Mouse (Mus musculus) heart, postnatal 0 days (tissue): ENCODE data around the gene Sept10.

ENCODE experiments used
- CTCF ChIP-seq: IDR thresholded peaks from 2 replicates; pipeline ENCODE4 v1.5.1; 2016; ENCODE audit warnings: antibody characterized with exemption, control low read depth, low read depth
- EP300 ChIP-seq: IDR thresholded peaks from 2 replicates; pipeline ENCODE4 v1.6.1; 2016; ENCODE audit warnings: antibody characterized with exemption, low read depth

DNA sequence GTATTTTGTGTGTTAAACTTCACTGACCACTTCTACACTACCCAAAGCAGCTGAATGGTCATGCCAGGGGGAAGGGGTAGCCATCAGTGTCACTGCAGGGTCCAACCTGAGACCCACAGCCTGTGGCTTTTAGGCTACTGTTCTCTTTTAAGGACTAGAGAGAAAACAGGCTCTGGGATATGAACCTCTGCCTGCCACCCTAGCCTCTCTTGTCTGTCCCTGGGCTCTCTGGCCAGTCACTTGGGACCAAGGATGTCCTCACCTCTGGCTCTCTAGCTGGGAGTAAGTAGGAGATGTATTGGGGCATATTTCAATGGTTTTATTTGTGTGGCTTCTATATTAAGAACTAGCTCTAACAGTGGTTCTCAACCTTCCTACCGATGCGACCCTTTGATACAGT is 101.8 kb downstream of the Sept10 start:
- TF ChIP-seq CTCF, result no peak
- no peak for TF ChIP-seq EP300
